Mouse (Mus musculus): ENCODE data around the gene Slc25a19. TPM values are rescaled to one million over a fixed set of nuclear protein-coding genes. Genes with fewer than 3 reads are reported as not detected.

The Slc25a19 gene
- polyA plus RNA-seq, 1 experiment: 33.7 TPM

GRCm38 (mm10) chr11:115606733-115607132, 21.4 kb downstream of the Slc25a19 start:
- H3K27ac ChIP-seq (ENCODE audit: control insufficient read depth, insufficient read depth, low read depth, low read length): no peak overlapping the region
- H3K27me3 ChIP-seq (ENCODE audit: control insufficient read depth, insufficient read depth, low read length): no peaks in the 10 kb centered on the region
- H3K4me3 ChIP-seq (ENCODE audit: control insufficient read depth, low read depth, low read length): no peak overlapping the region
- peaks cover 4% of the 10 kb centered on the region for H3K4me1 ChIP-seq (ENCODE audit: control insufficient read depth, insufficient read depth, low read length)
- peaks cover 3% of the 10 kb centered on the region for H3K36me3 ChIP-seq (ENCODE audit: control insufficient read depth, insufficient read depth, low read length)
- TF ChIP-seq CTCF (IDR thresholded peaks at IDR 0.05; ENCODE audit: control insufficient read depth, insufficient read depth, insufficient replicate concordance, low read depth, low read length) (no peak), POLR2A (IDR thresholded peaks at IDR 0.05; ENCODE audit: control insufficient read depth, low read depth, low read length) (no peak)

- Histone ChIP-seq H3K27me3 (ENCODE audit: control insufficient read depth, insufficient read depth, low read length) (no peaks in the 10 kb centered on the region), H3K27ac (ENCODE audit: control insufficient read depth, insufficient read depth, low read depth, low read length) (peak overlapping the region; percentile 98), H3K4me3 (ENCODE audit: control insufficient read depth, low read depth, low read length) (peak overlapping the region; percentile 87), H3K36me3 (ENCODE audit: control insufficient read depth, insufficient read depth, low read length) (peaks cover 1% of the 10 kb centered on the region; the same call in 1 of the 2 replicates), H3K4me1 (ENCODE audit: control insufficient read depth, insufficient read depth, low read length) (peaks cover 2% of the 10 kb centered on the region)
- TF ChIP-seq CTCF (IDR thresholded peaks at IDR 0.05; ENCODE audit: control insufficient read depth, insufficient read depth, insufficient replicate concordance, low read depth, low read length) (no peak), POLR2A (IDR thresholded peaks at IDR 0.05; ENCODE audit: control insufficient read depth, low read depth, low read length) (no peak; the same call in 1 of the 2 replicates)
Measured at GRCm38 (mm10) chr11:115604304-115604696, 23.8 kb downstream of the Slc25a19 start.

GRCm38 (mm10) chr11:115603476-115604303, 24.4 kb downstream of the Slc25a19 start, which contains the start of the genes Mrps7 and Gga3:
Gene Mrps7, plus strand, starts transcription at chr11:115603925.
Gene Gga3, minus strand, starts transcription at chr11:115604051.
- H3K36me3 ChIP-seq (ENCODE audit: control insufficient read depth, insufficient read depth, low read length): peaks cover 1% of the 10 kb centered on the region; the same call in 1 of the 2 replicates
- TF ChIP-seq CTCF (IDR thresholded peaks at IDR 0.05; ENCODE audit: control insufficient read depth, insufficient read depth, insufficient replicate concordance, low read depth, low read length) (no peak), POLR2A (IDR thresholded peaks at IDR 0.05; ENCODE audit: control insufficient read depth, low read depth, low read length) (peak; percentile 78; the same call in 1 of the 2 replicates)
- H3K4me3 ChIP-seq (ENCODE audit: control insufficient read depth, low read depth, low read length): peak within 1 kb of the TSS; percentile 87
- H3K27me3 ChIP-seq (ENCODE audit: control insufficient read depth, insufficient read depth, low read length): no peaks in the 10 kb centered on the region
- H3K27ac ChIP-seq (ENCODE audit: control insufficient read depth, insufficient read depth, low read depth, low read length): peak within 1 kb of the TSS; percentile 98
- peaks cover 2% of the 10 kb centered on the region for H3K4me1 ChIP-seq (ENCODE audit: control insufficient read depth, insufficient read depth, low read length)

- TF ChIP-seq CTCF (IDR thresholded peaks at IDR 0.05; ENCODE audit: control insufficient read depth, insufficient read depth, insufficient replicate concordance, low read depth, low read length) (no peak), POLR2A (IDR thresholded peaks at IDR 0.05; ENCODE audit: control insufficient read depth, low read depth, low read length) (no peak)
- Histone ChIP-seq H3K4me1 (ENCODE audit: control insufficient read depth, insufficient read depth, low read length) (peaks cover 2% of the 10 kb centered on the region), H3K27ac (ENCODE audit: control insufficient read depth, insufficient read depth, low read depth, low read length) (peak overlapping the region; percentile 98), H3K36me3 (ENCODE audit: control insufficient read depth, insufficient read depth, low read length) (peaks cover 1% of the 10 kb centered on the region; the same call in 1 of the 2 replicates), H3K27me3 (ENCODE audit: control insufficient read depth, insufficient read depth, low read length) (no peaks in the 10 kb centered on the region), H3K4me3 (ENCODE audit: control insufficient read depth, low read depth, low read length) (peak overlapping the region; percentile 87)
Measured at GRCm38 (mm10) chr11:115603128-115603475, 25.0 kb downstream of the Slc25a19 start.

- Histone ChIP-seq H3K36me3 (ENCODE audit: control insufficient read depth, insufficient read depth, low read length) (no peaks in the 10 kb centered on the region), H3K27me3 (ENCODE audit: control insufficient read depth, insufficient read depth, low read length) (no peaks in the 10 kb centered on the region), H3K4me3 (ENCODE audit: control insufficient read depth, low read depth, low read length) (no peak overlapping the region)
Measured at GRCm38 (mm10) chr11:115601174-115601573, 26.9 kb downstream of the Slc25a19 start.

GRCm38 (mm10) chr11:115600743-115601142, 27.4 kb downstream of the Slc25a19 start:
- Histone ChIP-seq H3K36me3 (ENCODE audit: control insufficient read depth, insufficient read depth, low read length) (no peaks in the 10 kb centered on the region), H3K4me3 (ENCODE audit: control insufficient read depth, low read depth, low read length) (no peak overlapping the region)
- TF ChIP-seq CTCF (IDR thresholded peaks at IDR 0.05; ENCODE audit: control insufficient read depth, insufficient read depth, insufficient replicate concordance, low read depth, low read length) (no peak), POLR2A (IDR thresholded peaks at IDR 0.05; ENCODE audit: control insufficient read depth, low read depth, low read length) (no peak)

More at GRCm38 (mm10) chr11:115601174-115601573, 26.9 kb downstream of the Slc25a19 start:
- Histone ChIP-seq H3K27ac (ENCODE audit: control insufficient read depth, insufficient read depth, low read depth, low read length) (no peak overlapping the region), H3K4me1 (ENCODE audit: control insufficient read depth, insufficient read depth, low read length) (peaks cover 2% of the 10 kb centered on the region)
- no peak for TF ChIP-seq CTCF (IDR thresholded peaks at IDR 0.05; ENCODE audit: control insufficient read depth, insufficient read depth, insufficient replicate concordance, low read depth, low read length)
- TF ChIP-seq POLR2A (IDR thresholded peaks at IDR 0.05; ENCODE audit: control insufficient read depth, low read depth, low read length): no peak

GRCm38 (mm10) chr11:115599722-115600121, 28.4 kb downstream of the Slc25a19 start:
- TF ChIP-seq CTCF (IDR thresholded peaks at IDR 0.05; ENCODE audit: control insufficient read depth, insufficient read depth, insufficient replicate concordance, low read depth, low read length): no peak
- no peak for TF ChIP-seq POLR2A (IDR thresholded peaks at IDR 0.05; ENCODE audit: control insufficient read depth, low read depth, low read length)
- H3K4me1 ChIP-seq (ENCODE audit: control insufficient read depth, insufficient read depth, low read length): peaks cover 2% of the 10 kb centered on the region
- no peak overlapping the region for H3K4me3 ChIP-seq (ENCODE audit: control insufficient read depth, low read depth, low read length)
- H3K27me3 ChIP-seq (ENCODE audit: control insufficient read depth, insufficient read depth, low read length): no peaks in the 10 kb centered on the region
- H3K36me3 ChIP-seq (ENCODE audit: control insufficient read depth, insufficient read depth, low read length): no peaks in the 10 kb centered on the region
- H3K27ac ChIP-seq (ENCODE audit: control insufficient read depth, insufficient read depth, low read depth, low read length): no peak overlapping the region

More at GRCm38 (mm10) chr11:115600743-115601142, 27.4 kb downstream of the Slc25a19 start:
- H3K27ac ChIP-seq (ENCODE audit: control insufficient read depth, insufficient read depth, low read depth, low read length): no peak overlapping the region
- no peaks in the 10 kb centered on the region for H3K27me3 ChIP-seq (ENCODE audit: control insufficient read depth, insufficient read depth, low read length)
- peaks cover 2% of the 10 kb centered on the region for H3K4me1 ChIP-seq (ENCODE audit: control insufficient read depth, insufficient read depth, low read length)

Measured in testis, adult 2 months (tissue).